Mouse (Mus musculus) urinary bladder, postnatal 36 days (tissue): ENCODE results near the gene Fggy.

Source experiments
- DNase-seq, 2 experiments: peaks; one replicate each; pipeline ENCODE4 v3.0.0; 2022; ENCODE audit warnings: low spot score in 2 of 2, mixed read lengths in 1 of 2

The Fggy gene

DNA sequence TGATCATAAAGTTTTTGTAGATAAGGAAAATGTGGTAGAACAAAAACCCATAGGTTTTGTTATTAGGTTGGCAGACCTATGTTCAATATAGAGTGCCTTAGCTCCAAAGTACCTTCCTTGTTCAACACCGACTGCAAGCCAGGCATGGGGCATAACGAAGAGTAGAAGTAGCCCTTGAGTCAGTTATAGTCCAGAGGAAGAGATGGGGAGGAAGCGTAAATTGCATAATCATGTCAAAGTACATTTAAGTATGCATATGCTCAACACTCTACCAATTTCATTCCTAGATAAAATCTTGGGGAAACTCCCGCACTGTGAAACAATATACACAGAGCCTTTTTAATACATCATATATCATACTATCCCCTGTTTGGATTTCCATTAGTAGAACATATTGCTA is 221.2 kb downstream of the Fggy start:
- no peak for DNase-seq

DNA sequence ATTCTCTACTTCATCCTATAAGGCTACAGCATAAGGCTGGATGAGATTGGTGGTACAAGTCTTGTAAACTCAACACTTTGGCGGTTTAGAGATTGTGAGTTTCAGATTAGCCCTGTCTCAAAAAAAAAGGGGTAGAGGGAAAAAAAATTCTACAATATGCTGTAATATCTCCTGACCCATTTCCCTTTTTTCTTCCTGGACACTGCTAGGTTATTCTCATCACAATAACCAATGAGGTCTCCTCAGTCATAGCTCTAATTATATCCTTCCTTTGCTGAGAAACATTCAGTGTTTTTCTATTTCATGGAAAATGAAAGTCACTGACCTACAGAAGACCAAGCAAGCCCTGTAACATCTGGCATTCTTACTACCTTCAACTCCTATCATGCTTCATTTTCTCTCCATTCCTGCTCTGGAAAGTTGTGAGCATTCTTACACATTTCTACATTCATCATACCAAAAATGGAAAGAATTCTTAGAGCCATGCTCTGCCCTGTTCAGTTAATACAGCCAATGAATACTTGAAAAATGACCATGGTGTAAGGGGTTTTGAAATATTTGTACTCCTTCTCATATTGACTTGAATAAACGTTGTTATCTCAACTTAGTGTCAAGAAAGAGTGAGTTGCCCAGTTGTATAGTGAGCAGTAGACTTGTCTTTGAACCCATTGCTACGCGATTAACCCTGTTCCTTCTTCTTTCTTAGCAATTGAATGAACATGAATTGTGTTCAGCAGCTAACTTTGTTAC is 227.0 kb downstream of the Fggy start:
- DNase-seq: no peak

- DNase-seq: no peak
Observed at GRCm38 (mm10) chr4:95787609-95788008, 230.3 kb downstream of the Fggy start.

DNA sequence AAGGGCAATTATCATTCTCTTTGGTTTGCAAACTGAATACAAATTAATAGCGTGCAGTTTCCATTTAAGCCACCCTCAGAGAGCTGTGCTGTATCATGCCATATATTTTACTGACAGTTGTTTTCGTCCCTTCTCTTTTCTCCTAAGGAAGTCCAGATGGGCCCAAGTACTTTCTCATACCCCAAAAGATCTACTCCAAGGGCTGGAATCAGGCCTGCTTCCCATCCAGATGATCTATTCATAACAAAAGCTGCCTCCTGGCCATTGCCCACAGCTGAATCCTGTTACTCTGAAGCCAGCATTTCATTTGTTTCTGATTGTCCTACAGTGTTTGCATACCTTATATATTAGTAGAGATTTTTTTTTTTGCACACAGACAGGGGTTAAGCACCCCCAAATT is 231.6 kb downstream of the Fggy start:
- DNase-seq: no peak

DNA sequence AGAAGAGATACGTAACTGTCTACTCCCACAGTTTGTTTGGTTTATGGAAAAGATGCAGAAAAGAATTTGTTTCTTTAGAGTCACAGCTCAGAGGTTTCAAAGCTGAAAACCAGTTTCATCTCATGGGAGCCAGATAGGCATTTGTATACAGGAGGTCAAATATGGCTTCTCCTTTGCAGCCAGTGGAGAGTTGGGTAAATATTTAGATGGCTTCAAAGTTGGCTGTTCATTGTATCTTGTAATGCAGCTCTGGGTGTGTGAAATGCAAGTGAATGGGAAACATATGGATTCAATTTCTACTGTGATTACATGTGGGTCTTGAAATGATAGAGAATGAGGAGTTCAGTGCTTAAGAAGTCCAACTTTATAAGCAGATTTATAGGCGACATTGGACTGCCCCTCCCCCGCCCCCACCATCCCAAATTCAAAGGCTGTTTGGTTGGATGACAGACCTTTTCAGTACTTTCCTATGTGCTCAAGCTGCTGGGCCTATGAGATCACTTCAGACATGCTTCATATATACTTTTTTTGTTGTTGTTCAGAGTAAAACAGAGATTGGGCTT is 234.7 kb downstream of the Fggy start:
- DNase-seq: no peak

DNA sequence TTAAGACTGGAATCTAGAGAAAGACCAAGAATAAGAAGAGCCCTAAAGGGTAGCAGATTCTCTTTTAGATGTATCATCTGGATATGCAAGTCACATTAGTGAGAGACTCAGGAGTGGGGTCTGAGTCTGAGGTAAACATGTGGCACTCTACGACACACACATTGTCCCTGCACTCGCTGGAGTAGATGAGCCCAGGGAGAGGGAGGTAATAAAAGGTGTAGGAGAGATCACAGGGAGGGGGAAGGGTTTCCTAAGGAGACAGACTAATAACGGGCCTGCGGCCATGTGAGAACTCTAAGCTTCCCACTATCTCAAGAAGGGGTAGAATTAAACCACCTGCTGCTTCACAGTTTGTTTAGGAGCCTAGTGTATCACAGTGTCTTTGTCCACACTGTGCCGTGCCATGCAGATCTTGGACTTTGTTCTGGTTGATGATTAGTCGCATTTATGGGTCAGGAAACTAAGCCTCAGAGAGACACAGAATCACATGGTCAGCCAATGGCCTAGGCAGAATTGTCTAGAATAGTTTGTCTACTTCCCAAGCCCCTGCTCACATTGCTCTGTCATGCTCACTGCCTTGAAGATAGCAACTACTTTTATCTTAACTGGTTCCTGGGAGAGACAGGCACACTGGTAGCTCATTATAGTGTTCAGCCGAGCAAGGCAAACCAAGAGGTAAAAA is 236.5 kb downstream of the Fggy start:
- DNase-seq: no peak

DNA sequence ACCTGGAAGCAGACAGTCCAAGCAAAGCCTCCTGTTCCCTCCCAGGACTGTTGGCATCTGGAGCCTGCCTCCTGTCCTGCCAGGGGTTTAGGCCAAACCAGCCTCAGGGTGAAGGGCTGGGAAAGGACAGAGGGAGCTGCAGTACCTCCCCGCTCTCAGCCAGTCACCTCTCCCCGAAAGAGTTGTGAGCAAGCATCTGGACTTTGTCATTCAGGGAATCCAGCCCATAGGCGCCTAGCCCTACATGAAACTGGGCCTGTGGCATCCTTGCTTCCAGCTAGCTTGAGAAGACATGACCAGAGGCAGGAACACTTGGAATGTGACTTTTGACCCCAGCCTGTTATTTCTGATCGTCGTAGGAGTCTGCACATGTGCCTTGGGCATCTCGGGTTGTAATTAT is 237.3 kb downstream of the Fggy start:
- no peak for DNase-seq

DNA sequence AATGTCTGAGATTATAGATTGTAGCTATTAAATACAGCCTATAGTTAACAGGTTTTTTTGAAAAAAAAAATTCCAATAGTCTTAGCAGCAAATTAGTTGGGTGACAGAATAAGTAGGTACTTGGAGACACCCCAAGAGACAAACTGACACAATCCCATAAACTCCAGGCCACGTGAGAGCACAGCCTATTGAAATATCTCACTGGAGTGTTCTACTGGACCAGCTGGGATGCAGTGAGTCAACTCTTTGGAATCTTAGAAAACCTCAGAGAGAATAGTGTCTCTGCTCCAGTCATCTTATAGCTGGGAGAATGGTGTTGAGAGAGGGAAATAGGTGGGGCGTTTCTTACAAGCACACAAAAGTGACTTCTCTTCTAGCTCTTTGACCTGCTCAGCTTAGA is 238.0 kb downstream of the Fggy start:
- DNase-seq: no peak

DNA sequence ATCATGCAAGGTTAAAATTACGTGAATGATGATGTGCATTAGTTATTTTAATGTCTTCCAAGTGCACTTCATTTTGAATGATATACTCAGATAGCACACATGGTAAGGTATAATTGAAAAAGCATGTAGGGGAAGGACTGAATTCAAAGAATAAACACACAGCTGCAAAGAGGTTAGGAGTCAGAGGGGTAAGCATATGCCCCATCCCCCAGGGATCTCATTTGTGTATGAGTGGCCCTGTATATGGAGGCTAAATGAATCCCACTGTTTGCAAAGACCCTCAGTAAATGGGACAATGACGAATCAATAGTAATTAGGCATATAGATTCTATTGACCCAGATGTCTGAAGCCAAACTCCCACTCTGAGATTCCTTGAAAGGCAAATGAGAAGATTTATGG is 262.3 kb downstream of the Fggy start:
- no peak for DNase-seq

GRCm38 (mm10) chr4:95821906-95822579 is 264.7 kb downstream of the Fggy start:
- no peak for DNase-seq

DNA sequence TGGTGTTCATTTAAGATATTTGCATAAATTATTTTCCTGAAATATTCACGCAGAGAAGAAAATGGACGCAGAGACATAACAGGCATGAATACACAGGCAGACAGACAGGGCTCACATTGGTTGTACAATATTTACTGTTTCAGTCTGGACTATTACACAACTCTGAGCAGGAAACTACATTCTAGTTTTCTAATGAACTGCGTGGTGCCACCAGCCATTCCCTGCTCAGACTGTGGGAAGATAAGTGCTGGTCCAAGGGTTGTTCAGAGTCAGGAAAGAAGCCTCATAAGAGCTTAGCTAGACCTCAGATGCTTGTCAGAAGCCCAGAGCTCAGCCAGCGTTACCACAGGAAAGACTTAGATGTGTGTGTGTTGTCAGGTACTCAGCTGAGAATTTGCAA is 270.9 kb downstream of the Fggy start:
- no peak for DNase-seq

- no peak for DNase-seq
Observed at GRCm38 (mm10) chr4:95830320-95830719, 273.0 kb downstream of the Fggy start.

DNA sequence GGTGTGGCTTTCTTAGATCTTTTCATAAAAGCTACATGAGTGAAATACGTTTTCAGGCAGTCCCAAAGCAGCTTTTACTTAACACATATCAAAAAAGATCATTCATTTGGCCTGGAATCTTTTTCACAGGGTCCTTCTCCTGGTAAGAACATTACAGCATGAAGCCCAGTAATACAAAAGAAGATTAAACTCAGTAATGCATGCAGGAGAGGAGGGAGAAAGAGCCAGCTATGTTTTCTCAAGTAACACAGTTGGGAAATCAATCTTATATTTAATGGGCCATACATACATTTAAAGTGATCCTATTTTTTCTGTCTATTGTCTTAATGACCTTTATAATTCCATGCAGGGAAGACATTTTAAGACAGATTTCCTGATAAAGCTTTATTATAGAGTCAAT is 282.6 kb downstream of the Fggy start:
- DNase-seq: no peak

DNA sequence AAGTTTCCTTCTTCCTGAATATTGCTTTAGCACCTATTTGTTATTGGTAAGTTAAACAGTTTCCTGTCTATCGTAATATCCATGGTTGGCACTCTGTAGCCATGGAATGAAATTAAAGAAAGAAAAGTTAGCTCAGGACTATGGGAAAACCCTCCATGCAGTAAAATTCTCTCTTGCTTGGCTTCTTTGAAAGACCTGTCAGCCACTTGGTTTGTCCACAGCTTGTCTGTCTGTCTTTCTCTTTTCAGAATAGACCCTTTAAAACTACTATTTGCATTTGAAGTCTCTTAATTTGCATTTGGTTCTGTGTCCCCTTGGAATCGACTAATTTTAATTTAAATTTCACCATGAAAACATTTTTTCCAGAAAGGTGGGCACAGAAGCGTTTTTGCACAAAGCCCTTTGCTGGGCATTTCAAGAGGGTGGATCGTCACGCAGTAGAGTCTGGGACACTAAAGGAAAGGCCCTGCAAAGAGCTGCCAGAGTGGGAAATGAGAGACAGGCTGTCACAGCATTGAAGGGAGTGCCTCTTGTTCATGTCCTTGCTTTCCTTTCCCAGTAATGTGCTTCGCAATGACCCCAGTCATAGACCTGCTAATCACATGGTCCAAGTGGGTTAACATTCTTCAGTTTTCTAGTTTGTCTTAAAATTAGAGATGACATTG is 283.2 kb downstream of the Fggy start:
- DNase-seq: no peak

DNA sequence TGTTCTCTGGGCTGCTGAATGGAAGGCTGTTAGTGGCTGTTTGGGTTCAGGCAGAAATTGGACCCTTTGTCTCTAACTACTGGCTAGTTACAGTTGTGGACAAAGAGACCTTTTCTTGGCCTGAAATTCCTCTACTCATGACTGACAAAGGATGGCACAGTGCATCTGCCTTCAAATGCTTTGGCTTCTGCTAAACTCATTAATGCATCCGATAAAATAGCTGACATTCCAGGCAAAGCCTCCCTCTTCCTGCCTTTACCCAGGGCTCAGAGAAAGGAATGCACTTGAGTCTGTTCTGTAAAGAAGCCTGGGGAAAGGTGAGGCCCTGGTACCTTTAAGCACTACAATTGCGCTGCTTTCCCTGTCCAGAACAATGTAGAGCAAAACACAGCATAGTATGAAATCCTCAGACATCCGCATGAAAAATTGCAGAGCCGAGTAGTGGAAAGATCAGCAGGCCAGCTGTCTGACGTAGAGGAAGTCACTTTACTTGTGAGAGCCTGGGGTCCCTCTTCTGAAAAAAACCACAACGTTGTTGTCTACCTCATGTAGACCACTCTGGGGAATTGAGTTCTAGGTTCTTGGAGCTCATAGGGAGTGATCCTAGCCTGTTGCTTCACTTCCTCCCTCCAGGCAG is 288.8 kb downstream of the Fggy start:
- no peak for DNase-seq

DNA sequence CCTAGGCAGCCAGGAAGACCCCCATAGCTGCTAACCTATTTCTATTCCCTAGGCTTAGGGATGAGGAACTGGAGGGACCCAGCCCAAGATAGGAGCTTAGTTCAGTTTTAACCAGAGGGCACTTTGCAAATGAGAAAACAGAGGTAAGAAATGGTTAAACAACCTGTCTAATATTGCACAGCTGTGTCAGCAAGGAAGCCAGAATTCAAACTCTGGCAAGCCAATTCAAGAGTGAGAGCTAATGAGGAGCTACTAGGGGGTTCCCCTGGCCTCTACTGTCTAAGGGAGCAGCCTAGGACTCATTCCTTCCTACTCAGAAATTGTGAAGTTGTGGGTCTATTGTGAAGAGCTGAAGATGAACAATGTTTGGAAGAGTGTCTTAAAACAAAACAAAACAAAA is 289.9 kb downstream of the Fggy start:
- DNase-seq: no peak

DNA sequence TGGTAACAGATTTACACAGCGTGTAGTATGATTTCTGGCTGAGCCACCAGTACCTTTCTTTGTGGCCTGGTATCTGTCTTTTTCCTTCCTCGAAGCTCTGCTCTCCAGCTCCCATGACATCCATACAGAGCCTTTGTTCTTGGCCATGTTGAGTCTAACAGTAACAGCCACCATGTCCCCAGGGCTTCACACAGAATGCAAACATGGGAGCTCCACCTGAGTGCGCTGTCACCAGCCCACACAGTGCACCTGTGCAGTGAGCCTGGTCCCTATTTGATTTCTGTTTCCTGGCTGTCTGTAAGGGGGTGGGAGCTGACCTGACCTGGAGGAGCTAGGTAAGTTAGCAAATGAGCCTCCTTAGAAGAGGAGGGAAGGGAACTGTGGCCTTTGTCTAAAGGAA is 290.4 kb downstream of the Fggy start:
- no peak for DNase-seq

DNA sequence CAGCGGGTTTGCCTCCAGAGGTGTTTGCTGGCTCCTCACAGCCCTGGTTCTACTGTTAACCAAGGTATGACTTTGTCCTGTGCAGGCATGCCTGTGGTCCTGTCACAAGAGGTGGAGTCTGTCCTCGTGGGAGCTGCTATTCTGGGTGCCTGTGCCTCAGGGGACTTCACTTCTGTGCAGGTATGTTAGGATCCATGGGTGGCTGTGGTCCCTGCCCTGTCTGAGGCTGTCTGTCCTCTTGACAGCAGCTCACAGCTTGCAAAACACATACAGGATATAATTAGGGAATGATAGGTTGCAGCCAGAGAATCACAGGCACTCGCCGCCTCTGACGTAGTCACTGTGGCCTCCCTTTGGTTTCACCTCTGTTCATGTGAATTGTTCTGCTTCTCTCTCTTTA is 292.2 kb downstream of the Fggy start:
- no peak for DNase-seq

DNA sequence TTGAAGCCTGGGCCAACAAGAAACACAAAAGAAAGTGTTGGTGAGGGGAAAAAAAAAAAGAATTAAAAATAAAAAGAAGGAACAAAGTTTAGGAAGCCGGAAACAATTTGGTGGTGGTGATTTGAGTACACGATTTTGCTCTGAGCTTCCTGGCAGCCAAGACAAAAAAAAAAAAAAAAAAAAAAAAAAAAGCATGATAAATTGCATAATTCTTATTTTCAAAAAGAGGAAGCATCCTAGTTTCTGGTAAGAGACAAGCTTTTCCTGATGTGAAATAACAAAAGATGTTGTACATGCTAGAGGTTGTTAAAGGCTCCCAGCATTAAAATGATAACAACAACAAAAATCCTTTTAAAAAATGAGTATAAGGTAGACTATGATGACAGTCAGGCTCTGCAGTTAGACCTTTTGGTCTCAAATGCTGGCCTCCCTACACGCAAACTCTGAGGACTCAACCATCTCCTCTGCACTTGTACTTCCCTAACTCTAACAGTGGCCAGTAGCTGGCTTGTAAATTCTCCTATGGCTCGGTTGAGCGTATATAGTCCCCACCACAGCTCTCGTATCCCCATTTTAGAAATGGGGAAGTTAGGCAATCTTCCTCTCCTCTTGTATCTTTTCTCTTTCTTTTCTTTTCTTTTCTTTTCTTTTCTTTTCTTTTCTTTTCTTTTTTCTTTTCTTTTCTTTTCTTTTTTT is 292.9 kb downstream of the Fggy start:
- no peak for DNase-seq

- DNase-seq: no peak
Observed at GRCm38 (mm10) chr4:95852257-95852656, 294.9 kb downstream of the Fggy start.

DNA sequence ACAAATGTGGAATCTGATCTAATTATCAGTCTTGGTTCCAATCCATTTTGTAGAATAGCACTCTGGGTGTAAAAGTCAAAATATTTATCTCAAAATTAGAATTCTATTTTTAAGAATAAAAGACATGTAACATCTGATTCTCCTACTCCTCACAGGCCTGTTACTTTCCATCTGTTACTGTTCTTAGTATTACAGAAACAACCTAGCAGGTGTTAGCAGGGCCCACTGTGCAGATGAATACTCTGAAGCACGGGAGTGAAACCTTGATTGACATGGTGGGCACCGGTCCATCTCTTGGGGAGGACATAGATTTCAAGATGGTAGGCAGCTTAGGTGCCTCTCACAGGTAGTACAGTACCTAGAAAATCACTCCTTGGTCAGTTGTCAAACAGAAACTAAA is 298.7 kb downstream of the Fggy start:
- no peak for DNase-seq
